Mouse (Mus musculus) spleen, adult 2 months (tissue): ENCODE data around the gene Cntnap2. TPM values are rescaled to one million over a fixed set of nuclear protein-coding genes. Genes with fewer than 3 reads are reported as not detected.

ENCODE experiments used
- DNase-seq, 2 experiments: peaks; one replicate each; pipeline versions ENCODE4 v3.0.0 to v3.0.0-alpha.2; 2012 to 2021; ENCODE audit warnings: low spot score in 2 of 2, low read depth in 1 of 2
- H3K27ac ChIP-seq: fragments of 200-500 bp; 2 replicates; pipeline ENCODE4 v1.5.1; 2012; ENCODE audit warnings: low read length, inconsistent platforms; ENCODE audit not compliant: insufficient read depth
- H3K27me3 ChIP-seq: fragments of 200-500 bp; 2 replicates; pipeline ENCODE4 v1.6.1; 2012; ENCODE audit warnings: mild to moderate bottlenecking, moderate library complexity, low read length, inconsistent platforms; ENCODE audit not compliant: control insufficient read depth, insufficient read depth
- H3K36me3 ChIP-seq: fragments of 200-500 bp; 2 replicates; pipeline ENCODE4 v1.6.1; 2012; ENCODE audit warnings: mild to moderate bottlenecking, low read length, inconsistent platforms; ENCODE audit not compliant: control insufficient read depth, insufficient read depth
- H3K4me1 ChIP-seq: fragments of 200-500 bp; 2 replicates; pipeline ENCODE4 v1.6.1; 2011; ENCODE audit warnings: inconsistent platforms; ENCODE audit not compliant: control insufficient read depth, insufficient read depth, insufficient read length
- H3K4me3 ChIP-seq: fragments of 200-500 bp; 2 replicates; pipeline ENCODE4 v1.5.1; 2011; ENCODE audit warnings: mild to moderate bottlenecking, inconsistent platforms; ENCODE audit not compliant: insufficient read depth, insufficient read length; ENCODE audit errors: extremely low read depth
- CTCF ChIP-seq: fragments of 200-500 bp; IDR thresholded peaks from 2 replicates; pipeline ENCODE4 v1.5.1; 2011; ENCODE audit warnings: mild to moderate bottlenecking, inconsistent platforms; ENCODE audit not compliant: insufficient read depth, insufficient read length, insufficient replicate concordance; ENCODE audit errors: extremely low read depth
- POLR2A ChIP-seq: fragments of 200-500 bp; IDR thresholded peaks from 2 replicates; pipeline ENCODE4 v1.6.1; 2011; ENCODE audit warnings: low read depth, low read length, inconsistent platforms
- WGBS: fragments of 180-500 bp; shearing (Covaris S2); methylation state at CpG from one replicate; pipeline ENCODE4 v1.1.7; 2018; 5-methylcytosine and 5-hydroxymethylcytosine counted together
- polyA plus RNA-seq: library from polyadenylated mRNA; depleted of rRNA; stranded (reverse); fragments of >200 nt; gene quantifications from 2 replicates; pipeline ENCODE4 v1.2.3, GENCODE M21; 2012

Gene Cntnap2
- polyA plus RNA-seq, 1 experiment, result not detected

DNA sequence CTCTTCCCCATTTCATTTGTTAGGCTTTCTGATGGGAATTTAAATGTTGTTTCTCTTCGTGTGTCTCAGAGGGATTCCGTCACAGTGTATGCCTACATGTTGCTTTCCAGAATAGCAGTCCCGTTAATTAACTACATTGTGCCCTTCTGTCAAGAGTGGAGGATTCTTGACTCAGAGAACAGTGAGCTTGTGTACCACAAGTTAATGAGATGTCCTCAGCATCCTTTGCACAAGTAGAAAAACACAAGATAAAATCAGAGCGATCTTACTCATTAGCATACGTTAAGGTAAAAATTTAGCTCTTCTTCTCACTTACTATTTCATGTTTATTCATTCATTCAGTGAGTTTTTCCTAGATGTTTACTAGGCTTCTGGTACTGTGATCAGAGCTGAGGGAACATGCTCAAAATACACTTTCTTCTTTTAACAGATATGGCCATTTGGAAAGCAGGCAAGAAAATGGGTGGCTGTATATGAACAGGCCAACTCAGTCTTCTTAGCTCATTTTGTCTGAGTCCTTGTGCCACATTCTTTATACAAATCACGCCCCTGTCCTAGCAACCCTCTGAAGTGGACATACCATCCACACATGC lies 1936.9 kb downstream of the Cntnap2 start:
- no peak for TF ChIP-seq POLR2A
- no peak for TF ChIP-seq CTCF
- H3K27ac ChIP-seq, result no peak overlapping the region
- no peaks in the 10 kb centered on the region for H3K4me1 ChIP-seq
- no peaks in the 10 kb centered on the region for H3K27me3 ChIP-seq
- WGBS, result 95% methylated on average over 6 of the region's 6 CpGs
- H3K36me3 ChIP-seq, result no peaks in the 10 kb centered on the region
- no peak for DNase-seq
- no peak overlapping the region for H3K4me3 ChIP-seq

DNA sequence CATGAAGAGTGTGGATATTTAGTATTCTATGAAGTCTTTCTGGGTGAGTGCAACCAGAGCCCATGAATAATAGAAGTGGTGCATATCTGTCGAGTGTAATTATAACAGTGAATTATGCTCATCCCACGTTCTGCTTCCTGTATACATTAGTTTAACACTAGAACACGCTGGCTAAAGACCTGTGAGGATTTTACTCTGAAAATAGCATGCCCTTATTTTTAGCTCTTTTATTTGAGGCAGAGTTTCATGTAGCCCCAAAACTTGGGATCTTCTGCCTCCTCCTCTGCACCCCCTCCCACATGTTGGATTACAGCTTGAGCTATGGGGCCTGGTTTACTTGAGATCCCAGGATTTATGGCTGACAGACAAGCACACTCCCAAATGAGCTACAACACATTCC lies 1945.3 kb downstream of the Cntnap2 start:
- TF ChIP-seq CTCF (no peak), POLR2A (no peak)
- Histone ChIP-seq H3K27me3 (no peaks in the 10 kb centered on the region), H3K4me1 (no peaks in the 10 kb centered on the region), H3K36me3 (no peaks in the 10 kb centered on the region), H3K4me3 (no peak overlapping the region), H3K27ac (no peak overlapping the region)
- no peak for DNase-seq
- 58% methylated on average over 3 of the region's 3 CpGs for WGBS

DNA sequence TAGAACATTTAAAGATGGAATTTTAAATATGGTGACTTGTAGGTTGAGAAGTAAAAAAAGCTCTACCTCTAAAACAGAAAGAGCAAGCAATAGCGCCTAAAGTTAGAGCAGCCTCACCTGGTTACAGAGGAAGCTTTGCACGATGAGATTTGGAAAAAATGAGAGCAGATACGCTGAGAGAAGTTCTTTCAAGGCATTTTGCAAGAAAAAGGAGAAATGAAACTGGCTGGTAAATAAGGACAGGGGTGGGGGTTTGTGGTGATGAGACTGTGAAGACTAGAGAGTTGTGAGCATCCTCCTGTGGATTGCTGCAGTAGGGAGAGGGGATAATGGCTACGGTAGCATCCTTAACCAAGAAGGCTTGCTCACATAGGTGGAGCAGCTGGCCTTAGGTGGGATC lies 1953.8 kb downstream of the Cntnap2 start:
- H3K4me1 ChIP-seq, result no peaks in the 10 kb centered on the region
- H3K27ac ChIP-seq, result no peak overlapping the region
- no peak overlapping the region for H3K4me3 ChIP-seq
- TF ChIP-seq POLR2A (no peak), CTCF (no peak)
- no peak for DNase-seq
- H3K27me3 ChIP-seq, result no peaks in the 10 kb centered on the region
- H3K36me3 ChIP-seq, result no peaks in the 10 kb centered on the region
- 34% methylated on average over 4 of the region's 4 CpGs for WGBS

DNA sequence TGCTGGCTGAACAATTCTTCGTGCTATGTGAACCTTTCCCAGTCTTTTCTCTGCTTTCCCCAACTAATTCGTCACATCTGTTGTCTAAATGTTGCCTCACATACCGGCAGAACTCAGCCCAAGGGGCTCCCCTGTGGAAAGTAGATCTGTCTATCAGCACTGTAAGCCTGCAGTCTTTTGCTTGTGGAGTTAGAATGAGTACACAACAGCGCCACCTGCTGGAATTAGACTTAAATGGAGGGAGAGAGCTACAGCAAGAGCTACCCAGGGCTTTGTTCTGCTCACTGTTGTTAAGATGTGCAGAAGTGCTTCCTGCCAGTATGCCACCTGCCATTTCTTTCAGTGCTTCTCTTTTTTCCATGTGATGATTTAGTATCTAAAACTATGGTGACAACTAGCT lies 1954.4 kb downstream of the Cntnap2 start:
- H3K27me3 ChIP-seq, result no peaks in the 10 kb centered on the region
- no peak overlapping the region for H3K4me3 ChIP-seq
- H3K36me3 ChIP-seq, result no peaks in the 10 kb centered on the region
- TF ChIP-seq POLR2A (no peak), CTCF (no peak)
- WGBS, result 20% methylated on average over 4 of the region's 4 CpGs
- no peaks in the 10 kb centered on the region for H3K4me1 ChIP-seq
- no peak overlapping the region for H3K27ac ChIP-seq
- peak; percentile 4 to 22 for DNase-seq

DNA sequence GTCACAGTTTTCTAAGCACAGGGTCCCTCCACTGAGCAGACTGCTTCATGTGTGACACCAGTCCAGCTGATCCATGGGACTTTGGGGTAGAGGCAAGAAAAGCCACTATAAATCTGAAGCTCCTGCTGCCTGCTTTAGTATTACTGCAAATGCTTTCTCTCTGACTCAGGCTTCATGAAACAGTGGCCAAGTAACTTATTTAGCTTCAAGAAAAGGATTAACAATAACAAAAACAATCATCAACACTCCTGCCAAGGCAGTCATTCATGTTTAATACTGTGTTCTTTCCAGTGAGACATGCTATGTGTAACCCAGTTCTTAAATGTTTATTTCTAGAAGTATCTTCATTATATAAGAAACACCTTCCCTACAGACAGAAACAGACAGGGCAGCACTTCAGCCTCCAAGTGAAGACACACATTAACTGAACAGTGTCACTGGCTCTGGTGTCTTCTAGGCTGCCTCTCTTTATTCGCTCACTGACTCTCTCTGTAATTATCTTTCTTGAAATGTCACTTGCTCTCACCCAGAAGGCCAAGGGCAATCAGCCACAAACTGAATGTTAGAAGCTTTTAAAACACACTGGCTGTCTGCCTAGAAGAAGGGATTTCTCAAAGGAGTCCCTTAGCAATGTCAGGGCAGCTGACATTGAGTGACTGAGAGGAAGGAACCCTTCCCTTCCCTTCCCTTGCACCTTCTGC lies 1955.9 kb downstream of the Cntnap2 start:
- Histone ChIP-seq H3K4me1 (no peaks in the 10 kb centered on the region), H3K27me3 (no peaks in the 10 kb centered on the region), H3K27ac (no peak overlapping the region), H3K36me3 (no peaks in the 10 kb centered on the region), H3K4me3 (no peak overlapping the region)
- WGBS, result 83% methylated on average over 1 of the region's 1 CpGs
- no peak for DNase-seq
- TF ChIP-seq CTCF (no peak), POLR2A (no peak)

DNA sequence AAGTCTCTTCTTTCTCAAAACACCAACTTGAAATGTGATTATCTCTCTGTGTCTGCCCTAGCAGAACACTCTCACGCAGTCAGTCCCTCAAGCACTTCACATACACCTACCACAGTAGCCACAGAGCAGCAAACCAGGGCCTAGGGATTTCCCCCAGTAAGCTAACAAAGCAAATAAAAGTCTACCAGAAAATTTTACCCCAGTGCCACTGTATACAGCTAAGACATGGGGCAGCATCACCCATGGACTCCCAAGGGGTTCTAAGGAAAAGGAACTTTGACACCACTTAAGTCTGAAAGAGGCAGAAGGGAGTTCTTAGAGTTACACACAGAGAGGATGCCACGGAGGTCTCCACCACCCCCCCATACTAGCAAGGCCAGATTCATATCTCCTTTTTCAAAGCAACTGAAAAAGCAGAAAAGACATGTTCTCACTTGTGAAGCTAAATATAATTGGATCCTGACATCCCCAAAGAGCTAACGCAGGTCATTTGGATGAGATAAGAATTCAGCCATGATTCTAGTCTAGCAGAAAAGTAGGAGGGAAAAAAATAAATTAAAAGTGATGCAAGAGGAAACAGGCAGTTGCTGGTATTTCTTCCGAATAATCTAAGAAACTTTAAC lies 1967.0 kb downstream of the Cntnap2 start:
- TF ChIP-seq CTCF (no peak), POLR2A (no peak)
- H3K36me3 ChIP-seq, result no peaks in the 10 kb centered on the region
- WGBS, result 68% methylated on average over 4 of the region's 4 CpGs
- no peaks in the 10 kb centered on the region for H3K4me1 ChIP-seq
- DNase-seq, result no peak
- no peak overlapping the region for H3K4me3 ChIP-seq
- H3K27me3 ChIP-seq, result no peaks in the 10 kb centered on the region
- H3K27ac ChIP-seq, result no peak overlapping the region

DNA sequence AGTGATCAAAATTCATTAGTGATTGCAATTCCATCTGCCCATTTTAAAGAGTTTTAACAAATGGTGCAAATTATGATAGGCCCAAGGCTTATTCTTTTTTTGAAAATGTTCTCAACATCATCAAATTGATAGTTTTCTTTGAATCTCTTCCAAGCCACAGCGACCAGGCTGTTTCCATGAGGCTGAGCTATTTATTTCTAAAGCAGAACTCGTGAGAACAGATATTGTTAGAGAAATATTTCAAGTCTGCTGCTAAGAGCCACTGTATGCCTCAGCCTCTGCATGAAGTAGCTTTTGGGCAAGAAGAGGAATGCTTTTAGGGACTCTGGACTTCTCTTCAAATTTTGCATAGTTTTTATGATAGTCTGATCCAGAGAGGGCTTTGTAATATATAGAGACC lies 1972.2 kb downstream of the Cntnap2 start:
- H3K27me3 ChIP-seq, result no peaks in the 10 kb centered on the region
- DNase-seq, result no peak
- H3K4me3 ChIP-seq, result no peak overlapping the region
- no peaks in the 10 kb centered on the region for H3K36me3 ChIP-seq
- no peak overlapping the region for H3K27ac ChIP-seq
- 48% methylated on average over 2 of the region's 2 CpGs for whole genome bisulfite sequencing
- no peaks in the 10 kb centered on the region for H3K4me1 ChIP-seq
- TF ChIP-seq CTCF (no peak), POLR2A (no peak)
